Mouse (Mus musculus) bone marrow macrophage, adult 2 months (primary cell): Measurements from ENCODE around the gene Arnt2. TPM values are rescaled to one million over a fixed set of nuclear protein-coding genes. Genes with fewer than 3 reads are reported as not detected.
A peak's percentile ranks its signal among the peaks of the same experiment; 100 is the strongest.

Experiments
- H3K27ac ChIP-seq: 2 replicates; pipeline ENCODE4 v1.5.1; 2012; ENCODE audit warnings: low read depth, low read length; ENCODE audit not compliant: insufficient read depth
- H3K4me1 ChIP-seq: 2 replicates; pipeline ENCODE4 v1.6.1; 2012; ENCODE audit warnings: low read length; ENCODE audit not compliant: control insufficient read depth, insufficient read depth
- H3K4me3 ChIP-seq: 2 replicates; pipeline ENCODE4 v1.5.1; 2012; ENCODE audit warnings: mild to moderate bottlenecking, low read length, moderate library complexity; ENCODE audit not compliant: insufficient read depth
- CTCF ChIP-seq: IDR thresholded peaks from 2 replicates; pipeline ENCODE4 v1.5.1; 2012; ENCODE audit warnings: low read depth, mild to moderate bottlenecking, low read length, moderate library complexity
- POLR2A ChIP-seq: IDR thresholded peaks from 2 replicates; pipeline ENCODE4 v1.6.1; 2012; ENCODE audit warnings: mild to moderate bottlenecking, low read depth, low read length, borderline replicate concordance
- polyA plus RNA-seq: library from polyadenylated mRNA; stranded (reverse); fragments of >200 nt; gene quantifications from 2 replicates; pipeline ENCODE4 v1.2.4, GENCODE M21; 2012; ENCODE audit not compliant: missing spikeins, insufficient read depth, insufficient read length

The Arnt2 gene
- polyA plus RNA-seq, 1 experiment = not detected

DNA sequence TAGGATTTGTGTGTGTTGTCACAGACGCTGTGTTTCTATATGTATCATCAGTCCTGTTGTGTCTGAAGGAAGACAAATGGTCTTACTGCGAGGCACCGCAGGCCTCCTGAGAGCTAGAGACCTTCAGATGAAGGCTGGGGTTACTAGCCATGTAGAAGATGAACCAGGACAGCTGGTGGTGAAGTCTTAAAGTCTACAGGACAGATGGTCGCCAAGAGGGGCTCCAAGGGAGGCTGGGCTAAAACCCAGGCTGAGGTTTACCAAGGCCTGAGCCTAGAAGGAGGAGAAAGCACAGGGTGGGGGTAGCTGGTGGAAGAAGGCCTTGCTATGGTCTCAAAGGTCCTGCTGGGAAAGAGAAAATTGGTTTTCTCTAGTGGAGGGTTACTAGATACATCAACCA lies 36.3 kb downstream of the Arnt2 start:
- no peak overlapping the region for H3K27ac ChIP-seq
- no peak for TF ChIP-seq CTCF
- TF ChIP-seq POLR2A = no peak
- peaks cover 35% of the 10 kb centered on the region for H3K4me1 ChIP-seq
- H3K4me3 ChIP-seq = no peak overlapping the region

GRCm38 (mm10) chr7:84372871-84373270 lies 37.1 kb downstream of the Arnt2 start:
- Histone ChIP-seq H3K27ac (no peak overlapping the region), H3K4me3 (no peak overlapping the region), H3K4me1 (peaks cover 30% of the 10 kb centered on the region)
- TF ChIP-seq POLR2A = no peak
- no peak for TF ChIP-seq CTCF

DNA sequence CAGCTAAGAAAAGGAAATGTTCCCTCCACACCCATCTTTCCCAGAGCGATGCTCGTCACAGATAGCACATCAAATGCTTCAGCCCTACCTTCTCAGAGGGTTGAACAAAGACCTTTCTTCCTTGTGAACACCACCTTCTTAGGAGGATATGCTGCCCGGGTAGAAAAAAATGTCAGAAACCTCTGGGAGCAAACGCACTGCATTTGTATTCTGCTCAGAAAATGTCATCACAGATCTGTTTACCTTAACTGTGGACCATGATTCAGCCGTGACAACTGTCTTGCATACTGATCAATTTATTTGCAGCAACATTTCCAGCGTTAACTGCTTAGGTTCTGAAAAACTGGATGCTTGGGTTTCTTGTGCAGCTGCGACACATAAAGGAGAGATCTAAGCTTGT lies 37.7 kb downstream of the Arnt2 start:
- Histone ChIP-seq H3K4me1 (peaks cover 26% of the 10 kb centered on the region), H3K27ac (no peak overlapping the region), H3K4me3 (no peak overlapping the region)
- TF ChIP-seq POLR2A (no peak), CTCF (no peak)

DNA sequence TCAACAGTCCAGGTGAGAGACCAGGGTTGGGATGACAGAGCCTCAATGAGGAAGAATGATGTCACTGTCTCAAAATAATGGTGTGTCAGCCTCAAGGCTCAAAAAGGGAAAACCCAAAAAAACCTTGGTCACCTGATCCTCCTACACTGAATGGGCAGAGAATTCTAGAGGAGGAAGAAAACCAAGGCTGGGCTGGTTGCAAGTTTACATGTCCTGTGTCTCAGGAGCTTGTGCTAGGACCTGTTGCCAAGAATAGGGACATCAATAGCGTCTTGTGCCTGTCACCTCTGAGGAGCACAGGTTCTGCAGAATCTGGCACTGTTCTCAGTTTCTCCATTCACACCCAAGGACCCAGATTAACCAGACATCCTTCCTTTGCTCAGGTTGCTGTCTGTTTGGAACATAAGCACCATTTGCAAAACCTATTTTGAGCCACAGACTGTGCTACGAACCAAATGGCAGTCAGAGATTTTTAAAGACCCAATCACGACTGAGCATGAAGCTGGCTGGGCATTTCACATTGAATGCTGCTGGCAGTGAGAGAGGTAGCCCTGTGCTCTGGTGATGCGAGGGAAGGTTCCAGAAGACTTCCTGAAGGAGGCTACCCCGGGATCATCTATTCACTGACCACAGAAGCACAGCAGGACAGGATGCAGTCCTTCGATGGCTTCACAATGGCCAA lies 38.9 kb downstream of the Arnt2 start:
- no peak for TF ChIP-seq POLR2A
- no peak for TF ChIP-seq CTCF
- Histone ChIP-seq H3K4me1 (peaks cover 26% of the 10 kb centered on the region), H3K27ac (no peak overlapping the region), H3K4me3 (no peak overlapping the region)

DNA sequence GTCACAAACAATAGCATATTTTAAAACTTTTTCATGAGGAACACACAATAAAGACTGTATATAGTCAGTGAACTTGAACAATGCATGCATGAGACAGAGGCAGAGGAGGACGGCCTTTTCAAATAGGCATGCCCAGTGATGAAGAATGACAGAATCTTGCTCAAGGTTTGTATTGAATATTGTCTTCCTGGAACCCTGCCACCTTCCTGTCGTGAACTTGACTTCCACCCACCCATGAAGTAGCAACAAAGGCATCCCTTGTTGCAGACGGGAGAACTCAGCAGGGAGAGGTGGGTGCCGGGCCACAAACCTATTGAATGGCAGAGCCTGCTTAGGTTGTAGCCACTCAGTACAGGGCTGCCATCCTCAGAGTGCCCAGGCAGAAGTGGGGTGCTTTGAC lies 43.7 kb downstream of the Arnt2 start:
- Histone ChIP-seq H3K27ac (no peak overlapping the region), H3K4me1 (peaks cover 22% of the 10 kb centered on the region), H3K4me3 (no peak overlapping the region)
- TF ChIP-seq POLR2A (no peak), CTCF (no peak)

DNA sequence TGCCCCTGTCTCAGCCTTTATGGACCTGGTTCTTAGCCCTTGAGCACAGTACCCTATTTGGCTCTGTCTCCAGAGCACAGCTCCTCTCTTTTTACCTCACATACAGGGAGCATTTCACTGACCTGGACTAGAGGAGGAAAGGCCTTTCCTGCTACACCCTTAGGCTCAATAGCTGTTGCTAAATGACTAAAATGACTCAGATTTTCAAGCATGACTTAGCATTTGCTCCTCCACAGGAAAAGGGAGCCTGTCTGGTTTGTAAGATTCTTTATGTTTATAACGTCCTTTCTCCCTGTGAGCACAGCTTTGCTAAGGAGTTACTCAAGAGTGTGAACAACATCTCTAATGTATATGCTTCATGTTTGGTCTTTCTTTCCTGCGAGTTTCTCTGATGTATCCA lies 47.3 kb downstream of the Arnt2 start:
- Histone ChIP-seq H3K27ac (no peak overlapping the region), H3K4me1 (peaks cover 13% of the 10 kb centered on the region), H3K4me3 (no peak overlapping the region)
- no peak for TF ChIP-seq POLR2A
- TF ChIP-seq CTCF = no peak

GRCm38 (mm10) chr7:84361086-84361684 lies 48.8 kb downstream of the Arnt2 start:
- TF ChIP-seq POLR2A = no peak
- no peak for TF ChIP-seq CTCF
- H3K4me3 ChIP-seq = no peak overlapping the region
- no peak overlapping the region for H3K27ac ChIP-seq
- peaks cover 13% of the 10 kb centered on the region for H3K4me1 ChIP-seq

- TF ChIP-seq POLR2A = no peak
- TF ChIP-seq CTCF = no peak
- Histone ChIP-seq H3K4me3 (no peak overlapping the region), H3K27ac (no peak overlapping the region), H3K4me1 (peaks cover 12% of the 10 kb centered on the region)
These were observed 51.5 kb downstream of the Arnt2 start for GRCm38 (mm10) chr7:84358426-84358825.

DNA sequence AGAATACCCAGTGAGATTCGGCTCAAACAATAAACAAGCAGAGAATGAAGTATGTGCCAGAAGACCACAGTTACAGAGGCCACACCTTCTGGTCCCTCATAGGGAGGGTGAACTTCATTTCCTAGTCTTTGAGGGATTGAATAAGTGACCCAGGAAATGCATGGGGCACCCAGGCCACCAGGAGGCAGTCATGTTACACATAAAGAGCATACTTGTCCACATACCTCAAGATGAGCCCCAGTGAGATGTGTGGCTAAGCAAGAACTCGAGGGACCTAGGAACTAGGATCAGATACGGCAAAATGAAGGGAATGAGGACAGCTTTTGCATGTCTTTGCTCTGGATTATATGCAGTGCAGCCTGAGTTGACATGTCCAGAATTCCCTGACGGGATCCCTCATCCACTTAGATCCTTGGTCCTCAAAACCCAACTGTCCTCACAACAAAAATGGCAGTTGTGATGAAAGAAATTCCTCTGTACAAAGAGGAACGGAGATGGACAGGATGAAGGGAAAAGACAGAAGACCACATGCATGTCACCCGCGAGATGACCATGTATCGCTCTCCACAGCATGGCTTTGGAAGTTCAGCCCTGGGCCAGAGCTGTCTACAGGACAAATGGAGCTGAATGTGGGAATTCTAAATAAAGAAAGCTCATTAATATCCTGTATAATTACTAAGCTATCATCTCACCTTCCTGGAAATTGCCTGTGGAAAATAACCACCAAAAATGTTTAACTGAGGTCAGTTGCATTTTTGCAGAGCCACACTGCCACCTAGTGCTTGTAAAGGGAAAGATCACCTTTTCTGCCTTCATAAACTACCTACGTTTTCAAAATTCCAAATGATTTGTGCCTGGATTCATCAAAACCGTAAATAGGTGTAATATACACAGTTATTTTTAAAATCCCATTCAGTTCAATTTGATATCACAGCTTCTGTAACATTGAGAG lies 54.1 kb downstream of the Arnt2 start:
- TF ChIP-seq POLR2A (no peak), CTCF (peak; percentile 60)
- peaks cover 10% of the 10 kb centered on the region for H3K4me1 ChIP-seq
- no peak overlapping the region for H3K4me3 ChIP-seq
- H3K27ac ChIP-seq = no peak overlapping the region

DNA sequence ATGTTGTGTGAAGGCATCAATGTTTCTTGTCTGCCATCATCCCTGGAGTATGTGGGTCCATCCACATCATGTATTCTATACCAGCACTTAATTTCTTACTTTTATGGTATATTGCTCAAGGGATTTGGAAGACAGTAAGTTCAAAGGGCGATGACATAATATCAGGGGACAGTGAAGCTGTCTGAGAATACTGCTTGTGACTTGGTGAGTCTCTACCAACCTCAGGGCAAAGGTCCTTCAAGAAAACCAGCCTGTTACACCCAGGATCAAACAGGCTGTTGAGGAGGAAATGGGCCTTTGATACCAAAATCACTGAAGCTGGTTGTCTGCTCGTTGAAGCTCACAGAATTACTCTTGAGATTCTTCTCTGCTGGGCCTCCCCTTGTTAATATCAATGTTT lies 55.1 kb downstream of the Arnt2 start:
- no peak overlapping the region for H3K27ac ChIP-seq
- H3K4me1 ChIP-seq = peaks cover 10% of the 10 kb centered on the region
- TF ChIP-seq CTCF (no peak), POLR2A (no peak)
- H3K4me3 ChIP-seq = no peak overlapping the region
